Mouse (Mus musculus) liver, embryonic 14.5 days (tissue): ENCODE measurements around the gene Mtch2. TPM values are rescaled to one million over a fixed set of nuclear protein-coding genes. Genes with fewer than 3 reads are reported as not detected.

Experiments
- ATAC-seq: fragments of 200-750 bp; cut with Nextera tagmentation; 2 replicates; pipeline ENCODE4 v1.8.0; 2017; ENCODE audit warnings: moderate number of reproducible peaks, mild to moderate bottlenecking, moderate library complexity; ENCODE audit not compliant: insufficient read depth
- DNase-seq, 3 experiments: peaks; one replicate each; pipeline ENCODE4 v3.0.0-alpha.2; 2012 to 2013; ENCODE audit warnings: low read depth in 3 of 3, low spot score in 3 of 3
- H3K27ac ChIP-seq: fragments of 300-500 bp; sonication (generic); 2 replicates; pipeline ENCODE4 v1.5.1; 2014; ENCODE audit warnings: moderate library complexity, mild to moderate bottlenecking, control low read depth, inconsistent platforms
- H3K27me3 ChIP-seq: fragments of 300-500 bp; sonication (generic); 2 replicates; pipeline ENCODE4 v1.6.1; 2014; ENCODE audit warnings: mild to moderate bottlenecking, low read length, moderate library complexity; ENCODE audit not compliant: control insufficient read depth, insufficient read depth
- H3K36me3 ChIP-seq: fragments of 300-500 bp; sonication (generic); replicated peaks from 2 replicates; pipeline ENCODE4 v1.6.1; 2014; ENCODE audit warnings: low read depth; ENCODE audit not compliant: control insufficient read depth, insufficient read depth
- H3K4me1 ChIP-seq, 2 experiments: fragments of 200-500 bp in 1 of 2; fragments of 300-500 bp in 1 of 2; sonication (generic) in 1 of 2; replicated peaks; 2 replicates each; pipeline ENCODE4 v1.6.1; 2012 to 2014; ENCODE audit warnings: antibody characterized with exemption in 1 of 2, inconsistent platforms in 1 of 2, low read length in 1 of 2; ENCODE audit not compliant: control insufficient read depth in 2 of 2, insufficient read depth in 2 of 2
- H3K4me2 ChIP-seq: fragments of 300-500 bp; sonication (generic); 2 replicates; pipeline ENCODE4 v1.6.1; 2014; ENCODE audit warnings: low read depth, mild to moderate bottlenecking, control low read depth, moderate library complexity
- H3K4me3 ChIP-seq, 2 experiments: fragments of 200-500 bp in 1 of 2; fragments of 300-500 bp in 1 of 2; sonication (generic) in 1 of 2; 2 replicates each; pipeline ENCODE4 v1.5.1; 2012 to 2014; ENCODE audit warnings: low read depth in 2 of 2, low read length in 2 of 2, mild to moderate bottlenecking in 2 of 2, control low read depth in 1 of 2, inconsistent platforms in 1 of 2, moderate library complexity in 1 of 2; ENCODE audit not compliant: insufficient read depth in 1 of 2
- H3K9ac ChIP-seq: fragments of 300-500 bp; sonication (generic); replicated peaks from 2 replicates; pipeline ENCODE4 v1.6.1; 2014; ENCODE audit warnings: mild to moderate bottlenecking, control low read depth, moderate library complexity
- H3K9me3 ChIP-seq: fragments of 300-500 bp; sonication (generic); 2 replicates; pipeline ENCODE4 v1.6.1; 2016; ENCODE audit warnings: low read length, mixed read lengths; ENCODE audit not compliant: control insufficient read depth
- CTCF ChIP-seq: IDR thresholded peaks from 2 replicates; pipeline ENCODE4 v1.5.1; 2016; ENCODE audit warnings: antibody characterized with exemption, low read depth, control low read depth
- EP300 ChIP-seq: IDR thresholded peaks from 2 replicates; pipeline ENCODE4 v1.6.1; 2016; ENCODE audit warnings: antibody characterized with exemption, low read depth
- WGBS: fragments of 180-500 bp; shearing (Covaris S2); extraction: QIAGEN DNeasy Blood & Tissue Kit; methylation state at CpG from one replicate; pipeline ENCODE4 v1.1.7; 2014; ENCODE audit not compliant: insufficient replicate concordance; 5-methylcytosine and 5-hydroxymethylcytosine counted together
- polyA plus RNA-seq, 2 experiments: library from polyadenylated mRNA; depleted of rRNA in 1 of 2; stranded (reverse) in 1 of 2; unstranded in 1 of 2; fragments of >200 nt; fragmentation: Nextera tagmentation in 1 of 2; extraction: Ambion mirVana in 1 of 2; gene quantifications; 2 replicates each; pipeline versions ENCODE4 v1.2.1 to v1.2.3; 2012 to 2014

The Mtch2 gene
- polyA plus RNA-seq (2012; rRNA removed) (43.9 and 52.2 TPM in 2 replicates), polyA plus RNA-seq (2014; fragmentation: Nextera tagmentation; extraction: Ambion mirVana) (128 and 135 TPM in 2 replicates)

DNA sequence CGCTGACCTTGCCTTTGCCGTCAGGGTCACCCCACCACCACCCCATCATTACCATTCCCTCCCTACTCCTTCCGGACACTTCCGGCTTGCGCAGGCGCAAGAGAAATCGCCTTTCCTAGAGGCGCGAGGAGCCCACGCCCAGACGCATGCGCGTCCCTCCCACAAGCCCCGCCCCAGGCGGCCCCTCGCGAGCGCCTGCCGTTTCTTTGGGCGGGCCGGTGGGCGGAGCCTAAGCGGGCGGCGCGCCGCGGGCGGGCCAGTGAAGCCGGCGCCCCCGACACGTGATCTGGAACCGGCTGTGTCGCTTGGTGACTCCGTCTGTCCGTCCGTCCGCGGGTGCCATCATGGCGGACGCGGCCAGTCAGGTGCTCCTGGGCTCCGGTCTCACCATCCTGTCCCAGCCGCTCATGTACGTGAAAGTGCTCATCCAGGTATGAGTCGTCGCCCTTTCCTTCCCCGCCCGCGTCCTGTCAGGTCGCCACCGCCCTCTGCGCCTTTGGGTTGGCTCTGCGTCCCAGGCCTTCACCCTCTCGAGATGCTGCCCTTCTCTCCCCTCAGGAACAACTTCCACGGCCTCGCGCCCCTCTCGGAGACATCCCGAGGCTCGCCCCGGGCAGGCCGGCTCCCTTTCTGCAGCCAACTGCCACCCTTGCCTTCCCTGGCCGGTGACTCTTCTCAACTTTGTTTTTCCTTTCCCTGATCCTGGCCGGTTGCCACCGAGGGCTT is at the start of gene Mtch2:
Gene Mtch2, plus strand, starts transcription at position 201 of the 726 bp plus-strand sequence.
- H3K9ac ChIP-seq: peak within 1 kb of the TSS; percentile 88
- peak; percentile 93 for ATAC-seq
- peaks cover 11% of the 10 kb centered on the region for H3K36me3 ChIP-seq
- DNase-seq: peak; percentile 92 to 94 (median 94)
- 0 out of 2 replicates have a peak, but pooled peaks have one; percentile 27 for TF ChIP-seq CTCF
- TF ChIP-seq EP300: no peak
- H3K27me3 ChIP-seq: no peaks in the 10 kb centered on the region
- H3K4me1 ChIP-seq: peaks cover 19% of the 10 kb centered on the region in 2 experiments
- peak within 1 kb of the TSS; percentile 68 to 83 for H3K4me3 ChIP-seq
- under 1% methylated on average over 67 of the region's 67 CpGs for WGBS
- H3K4me2 ChIP-seq: peak within 1 kb of the TSS; percentile 80
- peak within 1 kb of the TSS; percentile 56 for H3K27ac ChIP-seq
- H3K9me3 ChIP-seq: no peaks in the 10 kb centered on the region

DNA sequence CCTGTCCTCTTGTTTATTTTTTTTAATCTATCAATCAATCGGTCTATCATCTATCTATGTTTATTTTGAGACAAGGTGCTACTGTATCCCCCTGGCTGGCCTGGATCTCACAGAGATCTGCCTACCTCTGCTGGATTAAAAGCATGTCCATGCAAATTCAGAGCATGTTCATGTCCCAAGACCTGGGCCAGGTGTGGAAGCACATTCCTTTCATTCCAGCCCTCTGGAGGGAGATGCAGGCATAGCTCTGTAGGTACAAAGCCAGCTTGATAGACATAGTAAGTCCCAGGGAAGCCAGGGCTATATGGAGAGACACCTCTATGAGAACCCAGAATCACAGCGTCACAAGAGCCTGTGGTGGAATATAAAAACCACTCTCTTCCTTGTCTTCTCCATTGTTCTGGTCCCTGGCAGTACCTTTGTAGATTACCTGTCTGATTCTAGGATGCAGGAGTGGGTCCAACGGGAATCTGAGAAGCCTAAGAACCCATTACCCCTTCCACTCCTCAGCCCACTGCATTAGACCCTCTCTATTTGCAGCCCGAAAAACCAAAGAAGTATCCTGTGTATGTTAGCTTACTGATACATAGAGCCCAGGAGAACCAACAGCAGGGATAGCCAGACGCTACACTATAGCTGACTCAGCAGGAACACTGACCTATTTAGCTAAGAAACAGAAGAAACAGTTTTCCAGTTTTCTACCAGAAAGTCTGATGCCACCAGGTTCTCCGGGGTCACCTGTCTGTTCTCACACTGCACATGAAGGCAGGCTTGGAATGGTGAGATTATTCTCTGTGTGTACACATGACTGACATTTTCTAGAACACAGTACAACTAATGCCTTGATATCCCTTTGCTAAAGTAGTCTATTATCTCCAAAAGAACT is 38.5 kb upstream of the Mtch2 start:
- H3K4me1 ChIP-seq: no peaks in the 10 kb centered on the region
- 65% methylated on average over 6 of the region's 6 CpGs for WGBS
- ATAC-seq: no peak
- TF ChIP-seq CTCF (no peak), EP300 (no peak)
- DNase-seq: no peak
- H3K9ac ChIP-seq: no peak overlapping the region
- H3K4me3 ChIP-seq: no peak overlapping the region
- no peak overlapping the region for H3K4me2 ChIP-seq
- H3K36me3 ChIP-seq: no peaks in the 10 kb centered on the region
- no peak overlapping the region for H3K27ac ChIP-seq
- H3K27me3 ChIP-seq: no peaks in the 10 kb centered on the region
- no peaks in the 10 kb centered on the region for H3K9me3 ChIP-seq

DNA sequence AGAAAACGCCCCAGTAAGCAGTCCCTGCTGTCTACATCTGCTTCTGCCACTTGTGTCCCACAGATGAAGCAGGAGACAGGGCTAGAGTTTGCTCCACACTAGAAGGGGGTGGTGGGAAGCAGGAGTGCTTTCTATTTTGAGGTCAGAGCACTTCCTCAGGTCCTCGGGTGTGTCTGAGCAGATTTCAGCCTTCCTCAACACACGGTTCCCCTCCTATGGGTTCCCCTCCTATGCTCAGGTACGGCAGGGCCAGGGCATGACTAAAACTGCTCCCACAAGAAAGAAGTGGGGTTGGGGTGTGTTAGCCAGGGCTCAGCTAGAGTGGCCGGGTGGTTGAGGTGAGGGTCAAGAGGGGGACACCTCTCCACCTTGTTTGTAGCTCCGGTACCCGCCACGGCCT is 36.2 kb upstream of the Mtch2 start:
- TF ChIP-seq CTCF (no peak), EP300 (no peak)
- 55% methylated on average over 8 of the region's 8 CpGs for WGBS

DNA sequence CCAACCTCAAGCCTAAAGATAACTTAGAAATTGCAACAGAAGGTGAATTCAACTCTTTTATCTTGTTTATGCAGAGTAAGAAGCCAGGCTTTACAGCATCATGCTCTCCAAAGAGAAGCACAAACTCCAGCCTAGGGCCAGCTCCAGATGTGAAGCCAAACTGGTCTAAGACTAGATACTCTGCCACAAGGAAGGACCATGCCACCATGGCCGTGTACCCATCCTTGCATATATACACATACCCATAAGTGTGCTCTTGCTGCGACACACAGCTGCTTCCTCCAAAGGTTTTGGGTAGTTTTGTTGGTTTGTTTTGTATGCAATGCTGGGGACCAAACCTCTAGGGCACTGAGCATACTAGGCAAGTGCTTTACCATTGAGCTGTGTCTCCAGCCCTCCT is 31.7 kb upstream of the Mtch2 start:
- ATAC-seq: no peak
- TF ChIP-seq CTCF (no peak), EP300 (no peak)

More for the DNA sequence above, 36.2 kb upstream of the Mtch2 start:
- no peaks in the 10 kb centered on the region for H3K27me3 ChIP-seq
- no peaks in the 10 kb centered on the region for H3K36me3 ChIP-seq
- no peak for DNase-seq
- no peak overlapping the region for H3K27ac ChIP-seq
- H3K9me3 ChIP-seq: no peaks in the 10 kb centered on the region
- no peak overlapping the region for H3K9ac ChIP-seq
- no peak overlapping the region for H3K4me2 ChIP-seq
- no peak for ATAC-seq
- no peaks in the 10 kb centered on the region for H3K4me1 ChIP-seq
- no peak overlapping the region for H3K4me3 ChIP-seq

DNA sequence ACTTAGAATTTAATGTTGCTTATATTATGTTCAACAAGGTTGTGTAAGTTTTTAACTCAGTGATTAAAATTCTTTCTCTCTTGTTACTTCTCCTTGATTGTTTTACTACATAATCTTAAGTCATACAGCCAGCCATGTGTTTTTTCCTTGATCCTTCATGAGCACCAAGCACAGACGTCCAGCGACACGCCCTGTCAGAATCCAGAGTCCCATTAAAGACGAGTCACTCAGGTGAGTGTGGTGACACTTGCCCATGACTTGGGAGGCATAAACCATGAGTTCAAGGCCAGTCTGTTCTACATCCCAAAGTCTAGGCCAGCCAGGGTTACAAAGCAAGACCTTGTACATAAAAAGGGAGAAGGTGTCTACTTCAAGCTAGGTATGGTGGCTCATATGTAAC is 30.8 kb upstream of the Mtch2 start:
- no peak for ATAC-seq
- Histone ChIP-seq H3K27me3 (no peaks in the 10 kb centered on the region), H3K4me1 (no peaks in the 10 kb centered on the region), H3K9ac (no peak overlapping the region), H3K4me3 (no peak overlapping the region), H3K4me2 (no peak overlapping the region), H3K9me3 (no peaks in the 10 kb centered on the region), H3K36me3 (no peaks in the 10 kb centered on the region), H3K27ac (no peak overlapping the region)
- 53% methylated on average over 4 of the region's 4 CpGs for WGBS
- DNase-seq: no peak
- TF ChIP-seq CTCF (no peak), EP300 (no peak)

More for the DNA sequence above, 31.7 kb upstream of the Mtch2 start:
- Histone ChIP-seq H3K9ac (no peak overlapping the region), H3K4me3 (no peak overlapping the region), H3K4me2 (no peak overlapping the region), H3K27me3 (no peaks in the 10 kb centered on the region), H3K27ac (no peak overlapping the region), H3K36me3 (no peaks in the 10 kb centered on the region), H3K4me1 (no peaks in the 10 kb centered on the region), H3K9me3 (no peaks in the 10 kb centered on the region)
- DNase-seq: no peak
- 48% methylated on average over 2 of the region's 2 CpGs for WGBS
